Mouse (Mus musculus) CD4-positive, CD25-positive, alpha-beta regulatory T cell, adult 2 months (primary cell): ENCODE results near the gene Gm45062.
A peak's percentile ranks its signal among the peaks of the same experiment; 100 is the strongest.
"Not testable (repeated sequence)": the region's sequence is repeated elsewhere in the genome, so short reads cannot be mapped to it uniquely, and the experiment has no call there.

Experiments
- DNase-seq: peaks from one replicate; pipeline ENCODE4 v3.0.0-alpha.2; 2012; ENCODE audit warnings: low read depth, low spot score

The Gm45062 gene

DNA sequence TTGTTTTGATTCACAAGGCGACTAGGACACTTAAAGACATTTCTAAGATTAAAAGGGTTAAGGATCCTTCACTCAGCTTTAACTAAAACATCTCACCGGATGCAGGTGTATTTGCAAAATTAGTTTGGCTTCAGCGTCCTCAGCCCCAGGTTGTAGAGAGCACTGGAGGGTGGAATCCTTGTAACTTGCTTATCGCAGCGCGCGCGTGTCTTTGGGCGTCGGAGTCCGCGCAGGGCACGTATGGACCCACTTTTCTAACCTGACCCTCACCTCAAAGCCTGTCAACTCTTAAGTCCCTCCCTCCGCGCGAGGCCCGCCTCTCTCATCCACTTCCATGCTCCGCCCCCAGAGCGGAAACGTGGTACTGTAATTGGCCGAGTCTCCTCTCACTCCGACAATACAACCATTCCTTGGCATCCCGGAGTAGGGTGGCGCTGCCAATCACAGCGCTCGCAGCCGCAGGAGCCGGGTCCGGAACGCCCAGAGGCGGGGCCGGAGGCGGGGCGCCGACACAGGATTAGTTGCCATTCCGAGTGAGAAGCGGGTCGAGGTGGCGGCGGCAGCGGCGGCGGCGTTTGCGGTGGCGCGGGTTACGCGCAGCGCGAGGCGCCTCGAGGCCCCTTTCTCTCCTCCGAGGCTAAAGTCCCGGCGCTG is 249.8 kb downstream of the Gm45062 start:
- peak; percentile 99 for DNase-seq

DNA sequence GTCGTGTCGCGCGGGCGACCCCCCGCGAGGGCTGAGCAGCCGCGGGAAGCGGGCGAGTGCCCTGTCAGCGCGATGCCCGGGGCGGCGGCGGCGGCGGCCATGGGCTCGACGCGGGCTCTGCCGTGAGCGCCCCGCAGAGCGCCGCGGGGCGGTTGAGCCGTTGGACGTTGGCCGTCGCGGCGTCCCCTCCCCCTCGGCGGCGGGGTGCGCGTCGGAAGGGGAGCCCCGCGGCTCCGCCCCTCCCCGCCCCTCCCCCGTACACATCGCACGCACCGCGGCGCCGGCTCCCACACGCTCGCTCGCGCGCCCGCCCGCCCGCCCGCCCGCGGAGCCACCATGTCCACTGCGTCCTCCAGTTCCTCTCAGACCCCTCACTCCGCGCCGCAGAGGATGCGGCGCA is 250.3 kb downstream of the Gm45062 start, which contains the start of gene Glcci1:
TSS of gene Glcci1 (plus strand) at position 50 of the 400 bp plus-strand sequence.
- peak; percentile 89 for DNase-seq

DNA sequence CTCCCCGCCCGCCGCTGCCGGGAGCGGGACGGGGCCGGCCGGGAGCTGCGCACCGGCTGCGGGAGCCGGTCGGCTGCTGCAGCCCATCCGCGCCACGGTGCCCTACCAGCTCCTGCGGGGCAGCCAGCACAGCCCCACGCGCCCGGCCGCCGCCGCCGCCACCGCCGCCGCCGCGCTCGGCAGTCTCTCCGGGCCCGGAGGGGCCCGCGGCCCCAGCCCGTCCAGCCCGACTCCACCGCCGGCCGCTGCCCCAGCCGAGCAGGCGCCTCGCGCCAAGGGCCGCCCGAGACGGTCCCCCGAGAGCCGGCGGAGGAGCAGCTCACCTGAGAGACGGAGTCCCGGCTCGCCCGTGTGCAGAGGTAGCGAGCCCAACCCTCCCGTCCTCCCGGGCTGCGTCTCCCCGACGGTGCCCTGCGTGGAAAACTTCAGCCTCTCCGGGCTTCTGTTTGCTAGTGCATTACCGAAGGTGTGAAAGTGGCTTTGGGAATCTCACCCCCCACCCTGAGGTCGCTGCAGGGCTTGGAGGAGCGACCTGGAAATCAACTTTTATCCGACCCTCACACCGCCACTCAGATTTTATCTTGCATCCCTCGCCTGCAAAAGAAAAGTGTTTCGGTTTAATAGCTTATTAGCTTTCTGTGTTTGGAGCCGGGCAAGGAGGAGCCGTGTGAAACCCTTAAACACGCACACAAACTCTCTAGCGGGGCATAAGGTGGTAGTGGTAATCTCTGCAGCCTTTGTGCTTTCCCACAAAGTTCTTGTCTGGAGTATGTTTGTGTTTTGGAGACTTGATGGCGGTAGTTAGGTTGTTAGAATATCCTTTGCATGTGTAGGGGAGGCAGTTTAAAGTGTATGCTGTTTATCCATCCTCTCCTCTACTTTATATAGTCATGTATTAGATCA is 251.0 kb downstream of the Gm45062 start:
- peak; percentile 61 for DNase-seq

DNA sequence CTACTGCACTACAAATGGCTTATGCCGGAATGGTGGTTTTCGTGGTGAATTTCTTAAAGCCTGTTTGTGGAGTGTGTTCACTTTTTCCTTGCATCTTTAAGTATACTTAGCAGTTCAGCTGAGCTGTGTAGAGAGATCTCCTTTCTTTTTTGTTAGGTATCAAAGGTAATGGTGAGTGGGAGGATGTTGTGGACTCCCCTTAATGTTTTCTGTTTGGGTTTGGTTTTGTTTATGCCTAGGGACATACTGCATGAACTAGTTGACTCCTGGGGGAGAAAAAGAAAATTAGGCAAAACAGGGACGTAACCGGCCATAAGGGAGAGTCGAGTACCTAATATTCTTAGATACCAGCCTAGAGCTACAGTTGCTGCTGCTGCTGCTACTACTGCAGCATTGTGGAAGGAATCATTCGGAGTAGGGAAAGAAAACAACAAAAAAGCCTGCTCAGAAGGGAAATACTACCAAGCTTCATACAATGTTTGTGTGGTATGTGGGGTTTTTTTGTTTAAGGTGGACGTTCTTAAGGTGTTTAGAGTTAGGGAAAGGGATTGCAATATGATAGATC is 251.7 kb downstream of the Gm45062 start:
- peak; percentile 48 for DNase-seq

DNA sequence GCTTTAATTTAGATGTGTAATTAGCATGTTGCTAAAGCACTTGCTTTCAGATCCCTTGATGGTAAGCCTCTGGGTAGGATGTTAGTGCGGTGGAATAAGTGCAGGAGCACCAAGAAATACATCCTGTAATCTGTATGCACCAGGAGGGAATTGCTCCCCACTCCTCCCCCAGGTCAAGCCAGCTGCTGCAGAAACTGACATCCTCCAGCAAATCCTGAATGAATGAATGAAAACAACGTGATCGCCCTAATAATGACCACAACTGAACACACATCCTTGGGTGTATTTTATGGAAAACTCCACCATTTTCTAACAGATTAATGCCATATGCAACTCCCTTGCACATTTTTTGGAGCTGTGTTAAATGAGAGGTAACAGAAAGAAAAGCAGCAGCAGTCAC is 252.2 kb downstream of the Gm45062 start:
- no peak for DNase-seq

DNA sequence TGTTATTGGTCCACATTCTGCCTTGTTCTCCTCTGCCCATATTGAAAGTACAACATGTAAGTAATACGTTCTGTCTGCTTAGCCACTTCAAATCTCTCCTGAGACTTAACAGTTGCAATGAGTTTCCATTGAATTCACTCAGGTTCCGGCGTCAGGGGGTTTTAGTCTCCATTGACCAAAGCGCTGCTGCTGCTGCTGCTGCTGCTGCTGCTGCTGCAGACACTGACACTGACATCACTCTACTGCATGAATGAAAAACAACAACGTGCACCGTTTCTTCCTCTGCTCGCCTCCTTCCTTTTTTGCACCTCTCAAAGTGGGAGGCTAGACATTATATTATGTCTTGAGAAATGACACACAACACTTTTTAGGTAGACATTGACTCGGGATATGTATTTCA is 253.2 kb downstream of the Gm45062 start:
- peak; percentile 59 for DNase-seq

DNA sequence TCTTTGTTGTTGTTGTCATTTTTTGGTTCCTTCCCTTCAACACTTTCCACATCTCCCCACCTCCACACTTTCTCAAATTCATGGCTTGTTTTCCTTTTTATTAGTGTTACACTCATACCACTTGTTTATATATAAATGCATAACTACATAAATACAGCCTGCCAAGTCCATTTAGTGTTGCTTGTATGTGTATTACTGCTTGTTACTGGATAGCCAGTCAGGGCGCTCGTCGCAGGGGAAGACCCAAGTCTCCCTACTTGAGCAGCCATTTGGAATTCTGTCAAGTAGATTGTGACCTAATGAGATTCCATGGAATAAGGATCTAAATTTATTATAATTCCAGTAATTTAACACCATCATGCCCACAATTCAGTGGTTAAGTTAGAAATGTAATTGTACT is 260.4 kb downstream of the Gm45062 start:
- no peak for DNase-seq

DNA sequence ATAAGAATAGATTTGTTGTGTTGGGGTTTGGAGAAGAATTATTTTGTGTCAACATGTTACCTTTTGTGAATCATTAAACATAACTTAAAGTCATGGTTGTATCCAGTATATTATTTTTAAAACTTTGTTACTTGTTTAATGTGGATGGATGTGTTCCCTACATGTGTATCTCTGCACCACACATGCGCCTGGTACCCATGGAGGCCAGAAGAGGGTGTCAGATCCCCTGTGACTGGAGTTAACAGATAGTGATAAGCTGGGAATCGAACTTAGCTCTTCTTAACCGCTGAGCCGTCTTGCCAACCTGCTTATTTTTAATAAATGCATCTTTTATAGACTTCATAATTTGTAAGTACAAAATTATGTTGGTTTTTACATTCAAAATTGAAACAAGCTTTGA is 262.0 kb downstream of the Gm45062 start:
- DNase-seq: no peak

DNA sequence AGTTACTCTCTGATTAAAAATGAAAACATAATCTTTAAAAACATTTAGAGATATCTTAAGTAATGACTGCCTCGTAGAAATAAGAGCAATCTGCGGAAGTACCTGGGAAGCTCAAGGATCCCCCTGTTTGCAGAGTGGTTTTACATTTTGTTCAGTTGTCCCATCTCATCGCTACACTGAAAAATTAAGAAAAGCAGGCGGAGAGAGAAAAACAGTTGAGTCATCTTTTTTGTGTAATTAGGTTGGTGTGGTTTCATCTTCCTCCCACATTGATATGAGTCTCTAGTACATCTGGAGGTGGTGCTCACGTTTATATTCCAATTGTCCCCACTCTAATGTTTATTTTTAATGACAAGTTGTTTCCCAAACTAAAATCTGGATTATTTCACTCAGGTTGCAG is 265.5 kb downstream of the Gm45062 start:
- DNase-seq: no peak

DNA sequence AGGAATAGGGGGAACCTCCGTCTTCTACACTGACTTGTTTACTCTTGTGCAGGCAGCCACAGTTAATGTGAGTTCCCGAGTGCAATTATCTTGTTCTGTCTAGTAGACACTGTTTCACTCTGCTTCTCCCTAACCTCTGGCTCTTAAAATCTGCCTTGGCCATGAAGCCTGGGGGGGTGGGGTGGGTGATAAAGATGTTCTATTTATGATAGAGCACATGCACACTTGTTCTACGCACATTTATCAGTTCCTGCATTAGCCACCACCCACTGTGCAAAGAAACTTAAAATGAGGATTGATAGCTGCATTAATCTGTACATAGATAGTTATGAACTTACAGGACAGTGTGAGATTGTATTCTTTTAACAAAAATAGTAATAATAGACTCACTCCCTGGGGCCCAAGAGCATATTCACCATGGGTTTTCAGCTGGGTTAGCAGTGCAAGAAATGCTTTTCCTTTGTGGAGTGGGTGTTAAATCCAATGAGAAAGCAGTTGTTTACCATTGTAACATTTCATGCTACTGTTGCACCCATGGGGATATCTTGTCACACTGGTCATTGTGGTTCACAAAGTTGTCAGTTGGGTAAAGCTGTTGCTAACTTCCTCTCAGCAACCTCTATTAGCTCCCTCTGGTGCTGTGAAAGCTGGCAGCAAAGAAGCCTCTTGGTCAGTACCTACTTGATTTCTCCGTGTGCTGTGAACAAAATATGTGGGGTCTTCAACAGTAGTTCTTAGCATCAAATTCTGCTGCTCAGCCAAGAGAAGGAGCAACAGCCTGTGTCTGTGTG is 272.0 kb downstream of the Gm45062 start:
- DNase-seq: no peak

DNA sequence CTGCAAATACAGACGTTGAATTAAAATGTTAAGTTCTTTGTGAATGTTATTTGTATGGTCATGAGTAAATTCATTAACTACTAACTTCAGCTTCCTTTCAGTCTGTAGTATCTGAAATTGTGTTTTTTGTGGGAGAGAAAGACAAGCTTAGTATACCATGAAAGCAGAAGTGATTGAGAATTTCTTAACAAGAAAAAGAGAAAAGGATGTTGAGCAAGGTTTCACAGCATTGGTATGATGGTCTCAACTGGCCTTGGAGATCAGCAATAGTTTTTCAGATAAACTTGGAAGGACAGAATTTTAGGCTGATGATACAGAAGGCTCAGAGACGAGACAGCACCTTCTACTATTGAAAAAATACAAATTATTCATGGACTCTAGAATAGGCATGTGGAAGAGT is 277.7 kb downstream of the Gm45062 start:
- no peak for DNase-seq

DNA sequence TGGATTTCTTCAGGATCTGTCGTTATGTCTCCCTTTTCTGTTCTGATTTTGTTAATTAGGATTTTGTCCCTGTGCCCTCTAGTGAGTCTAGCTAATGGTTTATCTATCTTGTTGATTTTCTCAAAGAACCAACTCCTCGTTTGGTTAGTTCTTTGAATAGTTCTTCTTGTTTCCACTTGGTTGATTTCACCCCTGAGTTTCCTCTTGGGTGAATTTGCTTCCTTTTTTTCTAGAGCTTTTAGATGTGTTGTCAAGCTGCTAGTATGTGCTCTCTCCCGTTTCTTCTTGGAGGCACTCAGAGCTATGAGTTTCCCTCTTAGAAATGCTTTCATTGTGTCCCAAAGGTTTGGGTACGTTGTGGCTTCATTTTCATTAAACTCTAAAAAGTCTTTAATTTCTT is 282.3 kb downstream of the Gm45062 start:
- not testable (repeated sequence) for DNase-seq

DNA sequence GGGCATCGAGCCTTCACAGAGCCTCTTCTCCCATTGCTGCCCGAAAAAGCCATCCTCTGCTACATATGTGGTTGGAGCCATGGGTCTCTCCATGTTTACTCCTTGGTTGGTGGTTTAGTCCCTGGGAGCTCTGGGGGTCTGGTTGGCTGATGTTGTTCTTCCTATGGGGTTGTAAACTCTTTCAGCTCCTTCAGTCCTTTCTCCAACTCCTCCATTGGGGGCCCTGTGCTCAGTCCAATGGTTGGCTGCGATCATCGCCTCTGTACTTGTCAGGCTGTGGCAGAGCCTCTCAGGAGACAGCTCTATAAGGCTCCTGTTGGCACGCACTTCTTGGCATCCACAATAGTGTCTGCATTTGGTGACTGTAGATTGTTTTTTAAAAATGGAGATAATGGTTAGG is 285.6 kb downstream of the Gm45062 start:
- no peak for DNase-seq

DNA sequence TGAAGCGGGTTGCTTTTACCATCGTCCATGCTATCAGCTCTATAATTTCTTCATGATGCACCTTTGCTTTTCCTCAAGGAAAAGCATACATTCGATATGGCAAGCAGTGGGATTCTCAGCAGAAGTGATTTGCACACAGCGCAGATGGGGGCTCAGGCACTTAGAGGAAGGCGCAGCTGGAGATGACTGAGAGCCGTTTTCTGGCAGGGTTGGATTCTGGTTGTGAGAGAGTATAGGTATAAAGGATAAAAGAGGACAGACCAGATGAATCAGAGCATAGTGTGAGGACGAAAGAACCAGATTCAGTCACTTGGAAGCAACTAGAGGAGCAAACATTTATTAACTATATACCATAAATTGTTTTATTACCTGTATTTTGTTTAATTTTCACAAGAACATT is 286.5 kb downstream of the Gm45062 start:
- no peak for DNase-seq

DNA sequence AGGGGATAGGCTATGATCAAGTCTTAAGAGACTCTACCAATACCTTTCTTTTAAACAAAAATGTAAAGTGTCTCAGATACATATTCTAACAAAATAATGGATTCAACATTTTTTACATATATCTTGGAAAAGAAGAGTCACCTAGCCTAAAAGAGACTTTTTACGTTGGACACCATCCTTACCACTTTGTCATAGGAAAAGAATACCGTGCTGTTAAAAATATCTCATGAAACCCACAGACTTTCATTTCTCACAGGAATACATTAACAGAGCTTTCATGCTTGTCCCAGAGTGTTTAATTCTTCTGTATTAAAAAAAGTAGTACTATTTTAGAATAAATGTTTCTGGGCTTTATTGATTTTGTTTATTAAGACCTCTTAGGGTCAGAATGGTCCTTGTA is 291.9 kb downstream of the Gm45062 start:
- no peak for DNase-seq

DNA sequence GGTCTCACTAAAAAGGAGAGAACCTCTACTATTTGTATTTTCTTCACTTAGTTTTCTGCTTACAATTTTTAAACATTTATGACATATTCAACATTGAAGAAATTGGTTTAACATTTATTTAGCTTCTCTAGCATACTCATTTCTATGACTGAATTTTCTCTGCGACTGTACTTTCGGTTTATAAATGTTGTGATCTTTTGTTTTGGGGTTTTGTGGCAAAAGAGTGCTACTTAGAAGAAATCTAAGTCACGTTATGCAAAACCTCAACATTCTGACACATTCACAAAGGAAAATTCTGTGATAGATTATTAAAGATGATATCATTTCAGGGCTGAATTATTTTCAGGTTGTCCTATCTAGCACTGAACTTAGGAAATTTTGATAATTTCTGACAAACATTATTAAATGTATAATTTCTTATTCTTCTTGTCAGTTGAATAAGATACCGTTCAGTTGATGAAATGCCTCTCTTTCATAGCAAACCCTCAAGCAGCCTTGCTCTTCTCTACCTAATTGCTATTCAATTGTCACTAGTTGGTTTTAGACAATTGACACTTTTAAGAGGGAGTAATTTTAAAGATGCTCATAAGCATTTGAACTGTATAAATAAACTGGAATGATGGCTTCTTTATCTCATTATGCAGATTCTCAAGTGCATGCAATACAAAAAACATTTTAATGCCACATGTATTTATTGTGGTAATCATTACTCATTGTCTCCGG is 297.8 kb downstream of the Gm45062 start:
- DNase-seq: peak; percentile 39

DNA sequence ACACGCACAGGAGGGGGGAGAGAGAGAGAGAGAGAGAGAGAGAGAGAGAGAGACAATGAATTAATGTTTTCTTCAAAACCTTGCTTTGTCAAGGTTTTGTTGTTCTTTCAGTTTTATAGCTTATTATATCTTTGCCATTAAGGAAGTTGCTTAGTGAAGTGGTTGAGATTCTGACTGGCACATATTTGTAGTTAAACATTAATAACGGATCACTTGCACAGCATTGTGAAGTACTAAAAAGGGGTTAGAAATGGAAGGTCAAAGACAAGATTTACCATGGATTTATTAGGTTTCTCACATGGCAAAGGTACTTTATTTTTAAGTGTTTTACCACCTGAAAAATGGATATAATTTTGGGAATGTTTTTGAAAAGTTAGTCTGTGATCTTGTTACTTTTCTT is 301.4 kb downstream of the Gm45062 start:
- DNase-seq: no peak

DNA sequence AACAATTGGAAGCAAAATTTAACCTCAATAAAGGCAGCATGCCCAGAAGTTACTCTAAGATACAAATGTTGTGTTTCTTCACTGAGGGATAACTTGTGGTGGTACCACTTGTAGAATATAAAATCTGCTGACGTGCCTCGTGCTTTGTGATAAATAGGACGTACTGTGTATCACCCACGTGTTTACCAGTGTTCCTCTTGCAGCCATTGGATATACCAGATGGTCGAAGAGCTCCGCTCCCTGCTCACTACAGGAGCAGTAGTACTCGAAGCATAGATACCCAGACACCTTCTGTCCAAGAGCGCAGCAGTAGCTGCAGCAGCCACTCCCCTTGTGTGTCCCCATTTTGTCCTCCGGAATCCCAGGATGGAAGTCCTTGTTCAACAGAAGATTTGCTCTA is 323.1 kb downstream of the Gm45062 start:
- DNase-seq: no peak

DNA sequence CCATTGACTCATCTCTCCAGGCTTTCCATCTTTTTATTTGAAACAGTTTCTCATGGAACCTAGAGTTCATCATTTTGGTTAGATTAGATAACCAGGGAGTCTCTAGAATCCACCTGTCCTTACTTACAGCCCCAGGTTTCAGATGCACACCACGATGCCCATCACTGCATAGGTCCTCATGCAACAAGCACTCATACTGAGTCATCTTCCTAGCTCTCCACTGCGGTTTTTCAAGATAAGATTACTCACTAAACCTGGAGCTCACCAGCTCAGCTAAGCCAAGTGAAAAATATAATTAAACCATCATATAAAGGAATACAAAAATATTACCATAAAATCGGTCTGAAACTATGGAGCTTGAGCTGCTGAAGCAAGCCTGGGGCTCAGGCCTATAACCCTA is 324.6 kb downstream of the Gm45062 start:
- DNase-seq: no peak

DNA sequence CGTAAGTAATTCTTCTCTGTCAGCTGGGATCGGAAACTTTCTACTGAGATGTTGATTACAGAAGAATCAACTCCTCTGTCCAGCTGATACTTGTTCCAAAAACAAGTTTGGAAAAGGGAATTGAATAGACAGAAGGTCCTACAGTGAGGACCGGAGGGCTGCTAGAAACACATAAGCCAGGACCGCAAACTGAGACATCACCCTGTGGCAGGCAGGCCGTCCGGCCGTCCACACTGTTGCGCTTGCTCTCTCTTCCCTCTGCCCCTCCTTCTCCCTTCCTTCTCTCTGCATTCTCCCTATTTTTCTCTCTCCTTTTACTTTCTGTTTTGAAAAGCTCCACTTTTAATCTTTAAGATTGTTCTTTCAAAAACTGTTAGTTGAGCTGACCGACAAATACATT is 332.4 kb downstream of the Gm45062 start:
- no peak for DNase-seq

DNA sequence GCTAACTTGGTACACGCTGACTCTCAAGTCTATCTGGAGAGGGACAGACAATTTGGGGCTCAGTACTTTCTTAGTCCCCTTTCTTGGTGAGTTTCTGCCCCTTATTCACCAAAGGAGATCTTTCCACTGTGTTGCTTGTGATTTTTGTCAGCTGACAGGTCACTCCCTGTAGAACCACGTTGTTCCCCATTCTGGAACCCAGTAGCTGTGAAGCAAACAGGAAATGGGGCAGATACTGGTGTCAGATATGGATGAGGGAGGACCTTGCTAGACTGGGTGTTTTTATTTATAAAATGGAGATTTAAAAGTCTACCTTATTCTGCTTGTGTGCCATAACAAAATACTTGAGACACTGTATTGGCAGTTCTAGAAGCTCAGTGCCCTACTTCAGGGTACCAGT is 358.1 kb downstream of the Gm45062 start:
- DNase-seq: peak; percentile 26
